ENCODE assay signal across 11 mouse cellular contexts in the genomic region with DNA sequence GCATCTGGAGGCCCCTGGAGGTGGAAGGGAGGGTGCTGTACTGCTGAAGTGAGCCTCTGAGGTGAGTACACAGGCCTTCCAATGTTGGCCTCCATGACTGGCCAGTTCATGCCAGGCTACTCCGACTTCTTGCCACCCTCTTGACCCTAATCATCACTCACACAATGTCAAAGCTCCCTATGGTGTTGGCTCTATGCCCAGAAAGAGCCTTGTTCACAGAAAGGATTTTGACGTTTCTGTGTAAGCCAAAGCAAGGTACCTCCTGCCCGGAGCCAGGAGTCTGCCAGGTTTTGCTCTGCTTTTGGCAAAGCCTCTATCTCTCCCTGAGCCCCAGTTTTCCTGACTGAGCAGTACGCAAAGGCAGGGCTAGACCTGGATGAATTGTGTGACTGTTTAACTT. TPM values are rescaled to one million over a fixed set of nuclear protein-coding genes. Genes with fewer than 3 reads are reported as not detected.
DNase-seq lines count a peak whose midpoint lies in the region; ATAC-seq and TF ChIP-seq lines count a peak whose summit lies in the region.
"Had no signal": no experiment of that assay in that cellular context is flagged by ENCODE, and none has a peak within 500 bp of the region (broad histone marks: within the 10 kb centered on the region; RNA-seq: fewer than 3 reads in every experiment).

No protein-coding gene starts in this region.

- peak; percentile 83 for ATAC-seq in cerebellum, adult (ENCODE audit: insufficient number of reproducible peaks, low FRiP score, low TSS enrichment)
- peak; percentile 29; the same call in 1 of the 2 replicates for ATAC-seq in heart, embryonic 13.5 days (ENCODE audit: extremely low read depth, insufficient number of reproducible peaks, low FRiP score, low TSS enrichment)
- ATAC-seq in lung, embryonic 16.5 days (ENCODE audit: low read depth), result peak; percentile 56
- ATAC-seq in erythroid progenitor cell, adult 5-6 weeks (replicated peaks; ENCODE audit: low FRiP score, poor library complexity, severe bottlenecking), result no peak

- H3K27ac ChIP-seq in heart, embryonic 13.5 days (replicated peaks), result peak overlapping the region; percentile 75
- peak overlapping the region; percentile 91 for H3K27ac ChIP-seq in lung, embryonic 16.5 days (ENCODE audit: low read length)
- no peak overlapping the region for H3K27ac ChIP-seq in layer of hippocampus, adult 2 months
- H3K27ac ChIP-seq: embryonic facial prominence, embryonic 12.5 days; left cerebral cortex, adult 2 months had no signal

- peak overlapping the region; percentile 26 for H3K4me2 ChIP-seq in heart, embryonic 13.5 days
- H3K4me2 ChIP-seq in lung, embryonic 16.5 days (ENCODE audit: low read depth, low read length), result peak overlapping the region; percentile 20; the same call in 1 of the 2 replicates
- H3K4me2 ChIP-seq: embryonic facial prominence, embryonic 12.5 days had no signal

- WGBS in heart, embryonic 13.5 days, result 8% methylated on average over 4 of the region's 4 CpGs
- WGBS in lung, embryonic 16.5 days, result 8% methylated on average over 4 of the region's 4 CpGs

- no peaks in the 10 kb centered on the region; the same call in 1 of the 2 replicates for H3K27me3 ChIP-seq in heart, embryonic 13.5 days (replicated peaks)
- H3K27me3 ChIP-seq in lung, embryonic 16.5 days (ENCODE audit: control insufficient read depth, insufficient read depth, low read depth, low read length), result no peaks in the 10 kb centered on the region

- TF ChIP-seq CTCF in layer of hippocampus, adult 2 months (conservative IDR thresholded peaks at IDR 0.05), result no peak

- H3K36me3 ChIP-seq in heart, embryonic 13.5 days, result peaks cover 34% of the 10 kb centered on the region
- peaks cover 22% of the 10 kb centered on the region; the same call in 1 of the 2 replicates for H3K36me3 ChIP-seq in lung, embryonic 16.5 days (ENCODE audit: control insufficient read depth, insufficient read depth, low read length)
- H3K36me3 ChIP-seq: embryonic facial prominence, embryonic 12.5 days; G1E had no signal

- H3K9me3 ChIP-seq in heart, embryonic 13.5 days, result no peaks in the 10 kb centered on the region
- H3K9me3 ChIP-seq in lung, embryonic 16.5 days (ENCODE audit: control insufficient read depth, low read length), result no peaks in the 10 kb centered on the region
- H3K9me3 ChIP-seq: embryonic facial prominence, embryonic 12.5 days had no signal

- no peak overlapping the region for H3K4me3 ChIP-seq in heart, embryonic 13.5 days
- H3K4me3 ChIP-seq in lung, embryonic 16.5 days (ENCODE audit: low read length), result no peak overlapping the region
- no peak overlapping the region for H3K4me3 ChIP-seq in layer of hippocampus, adult 2 months
- H3K4me3 ChIP-seq: embryonic facial prominence, embryonic 12.5 days; left cerebral cortex, adult 2 months had no signal

- DNase-seq in kidney, adult 18-20 months, result peak; percentile 31
- no peak for DNase-seq in kidney, postnatal 4 days
- no peak for DNase-seq in thymus, postnatal 25 days
- no peak for DNase-seq in layer of hippocampus, adult 2 months (ENCODE audit: low spot score in 2 of 2)

- H3K4me1 ChIP-seq in heart, embryonic 13.5 days, result peaks cover 53% of the 10 kb centered on the region
- peaks cover 47% of the 10 kb centered on the region for H3K4me1 ChIP-seq in lung, embryonic 16.5 days (replicated peaks; ENCODE audit: control insufficient read depth, insufficient read depth, low read length)

- no peak overlapping the region for H3K9ac ChIP-seq in heart, embryonic 13.5 days
- 0 out of 2 replicates have a peak overlapping the region, but pooled peaks have one; percentile 2 for H3K9ac ChIP-seq in lung, embryonic 16.5 days (ENCODE audit: low read length)
- H3K9ac ChIP-seq: embryonic facial prominence, embryonic 12.5 days had no signal

RNA-seq across cellular contexts. Expression of gene Ptgs1, which starts 5.7 kb away (rescaled TPM):
- 23.3 and 25.2 TPM in 2 replicates for polyA plus RNA-seq in heart, embryonic 13.5 days (2015; fragmentation: Nextera tagmentation; extraction: Ambion mirVana)
- 76.1 and 83.5 TPM in 2 replicates for polyA plus RNA-seq in lung, embryonic 16.5 days (2015; fragmentation: Nextera tagmentation; extraction: Ambion mirVana)
- 17.7 and 18.4 TPM in 2 replicates for total RNA-seq in erythroid progenitor cell, adult 5-6 weeks (2015; ENCODE audit: low replicate concordance)
- 3.6 and 5.4 TPM in 2 replicates for total RNA-seq in erythroid progenitor cell, adult 5-6 weeks (2017; ENCODE audit: low replicate concordance)
- 10 to 100 TPM; 17.1 to 19.1 TPM for total RNA-seq in layer of hippocampus, adult 2 months (2021)
